Mouse (Mus musculus) limb, embryonic 15.5 days (tissue): ENCODE measurements at regions not wholly inside any gene's neighbourhood (a gene's known extent, or its start where the extent isn't known, plus 50 kb on each side); places are given as distances from the start of the nearest gene placed in this dataset.

Source experiments
- ATAC-seq: fragments of 200-750 bp; cut with Nextera tagmentation; 2 replicates; pipeline ENCODE4 v1.8.0; 2017; ENCODE audit warnings: low read depth, moderate TSS enrichment; ENCODE audit not compliant: insufficient number of reproducible peaks, low FRiP score, low TSS enrichment
- H3K27ac ChIP-seq: fragments of 300-500 bp; sonication (generic); 2 replicates; pipeline ENCODE4 v1.5.1; 2015; ENCODE audit warnings: moderate library complexity, mild to moderate bottlenecking, inconsistent platforms
- H3K27me3 ChIP-seq: fragments of 300-500 bp; sonication (generic); 2 replicates; pipeline ENCODE4 v1.6.1; 2015; ENCODE audit warnings: inconsistent platforms
- H3K36me3 ChIP-seq: fragments of 300-500 bp; sonication (generic); 2 replicates; pipeline ENCODE4 v1.6.1; 2015; ENCODE audit warnings: inconsistent platforms
- H3K4me1 ChIP-seq: fragments of 300-500 bp; sonication (generic); 2 replicates; pipeline ENCODE4 v1.6.1; 2015; ENCODE audit warnings: inconsistent platforms
- H3K4me2 ChIP-seq: fragments of 300-500 bp; sonication (generic); 2 replicates; pipeline ENCODE4 v1.6.1; 2015; ENCODE audit warnings: mild to moderate bottlenecking, inconsistent platforms
- H3K4me3 ChIP-seq: fragments of 300-500 bp; sonication (generic); 2 replicates; pipeline ENCODE4 v1.5.1; 2015; ENCODE audit warnings: mild to moderate bottlenecking, inconsistent platforms
- H3K9ac ChIP-seq: fragments of 300-500 bp; sonication (generic); 2 replicates; pipeline ENCODE4 v1.6.1; 2015; ENCODE audit warnings: inconsistent platforms
- H3K9me3 ChIP-seq: fragments of 300-500 bp; sonication (generic); 2 replicates; pipeline ENCODE4 v1.6.1; 2016; ENCODE audit warnings: inconsistent platforms
- WGBS: fragments of 180-500 bp; shearing (Covaris S2); methylation state at CpG from one replicate; pipeline ENCODE4 v1.1.7; 2015; 5-methylcytosine and 5-hydroxymethylcytosine counted together

GRCm38 (mm10) chr16:46223084-46223600 lies 68.3 kb upstream of the Gm4737 start:
- H3K9ac ChIP-seq = no peak overlapping the region
- no peak overlapping the region for H3K4me2 ChIP-seq
- H3K27ac ChIP-seq = no peak overlapping the region
- no peak for ATAC-seq
- no peaks in the 10 kb centered on the region for H3K27me3 ChIP-seq
- no peaks in the 10 kb centered on the region for H3K36me3 ChIP-seq
- no peaks in the 10 kb centered on the region for H3K4me1 ChIP-seq
- 49% methylated on average over 1 of the region's 1 CpGs for WGBS
- no peaks in the 10 kb centered on the region for H3K9me3 ChIP-seq
- H3K4me3 ChIP-seq = no peak overlapping the region

GRCm38 (mm10) chr16:46212504-46212903 lies 57.6 kb upstream of the Gm4737 start:
- Histone ChIP-seq H3K36me3 (no peaks in the 10 kb centered on the region), H3K27ac (no peak overlapping the region), H3K4me2 (no peak overlapping the region), H3K4me1 (no peaks in the 10 kb centered on the region), H3K27me3 (no peaks in the 10 kb centered on the region), H3K4me3 (no peak overlapping the region), H3K9me3 (no peaks in the 10 kb centered on the region), H3K9ac (no peak overlapping the region)
- no peak for ATAC-seq
- WGBS = 53% methylated on average over 4 of the region's 4 CpGs

GRCm38 (mm10) chr16:46211914-46212313 lies 57.0 kb upstream of the Gm4737 start:
- WGBS = 66% methylated on average over 3 of the region's 3 CpGs
- ATAC-seq = no peak
- Histone ChIP-seq H3K9me3 (no peaks in the 10 kb centered on the region), H3K4me3 (no peak overlapping the region), H3K36me3 (no peaks in the 10 kb centered on the region), H3K4me1 (no peaks in the 10 kb centered on the region), H3K27me3 (no peaks in the 10 kb centered on the region), H3K27ac (no peak overlapping the region), H3K9ac (no peak overlapping the region), H3K4me2 (no peak overlapping the region)

- H3K4me3 ChIP-seq = no peak overlapping the region
- no peak overlapping the region for H3K9ac ChIP-seq
- no peak for ATAC-seq
- H3K27ac ChIP-seq = no peak overlapping the region
- no peaks in the 10 kb centered on the region for H3K9me3 ChIP-seq
- no peaks in the 10 kb centered on the region for H3K27me3 ChIP-seq
- no peak overlapping the region for H3K4me2 ChIP-seq
- H3K36me3 ChIP-seq = no peaks in the 10 kb centered on the region
- 71% methylated on average over 1 of the region's 1 CpGs for WGBS
- no peaks in the 10 kb centered on the region for H3K4me1 ChIP-seq
Observed at GRCm38 (mm10) chr16:46205114-46205513, 50.2 kb upstream of the Gm4737 start.
